Mouse (Mus musculus) brain, embryonic 14.5 days (tissue): ENCODE results near the gene Clpb.

Source experiments
- CTCF ChIP-seq: fragments of 200-500 bp; IDR thresholded peaks from 2 replicates; pipeline ENCODE4 v1.5.1; 2012; ENCODE audit warnings: inconsistent platforms, mild to moderate bottlenecking, moderate library complexity, borderline replicate concordance; ENCODE audit not compliant: insufficient read depth, insufficient read length; ENCODE audit errors: extremely low read depth
- POLR2A ChIP-seq: fragments of 200-500 bp; IDR thresholded peaks from 2 replicates; pipeline ENCODE4 v1.6.1; 2012; ENCODE audit warnings: mild to moderate bottlenecking, inconsistent platforms, borderline replicate concordance; ENCODE audit not compliant: poor library complexity, insufficient read depth, insufficient read length, severe bottlenecking; ENCODE audit errors: extremely low read depth

GRCm38 (mm10) chr7:101654936-101655335 lies 8.5 kb upstream of the Clpb start:
- TF ChIP-seq CTCF (no peak), POLR2A (no peak)
